Mouse (Mus musculus) urinary bladder, postnatal 14 days (tissue): Measurements from ENCODE around the gene Cog5.

Experiments
- DNase-seq: peaks from one replicate; pipeline ENCODE4 v3.0.0; 2021; ENCODE audit warnings: low spot score

Gene Cog5

DNA sequence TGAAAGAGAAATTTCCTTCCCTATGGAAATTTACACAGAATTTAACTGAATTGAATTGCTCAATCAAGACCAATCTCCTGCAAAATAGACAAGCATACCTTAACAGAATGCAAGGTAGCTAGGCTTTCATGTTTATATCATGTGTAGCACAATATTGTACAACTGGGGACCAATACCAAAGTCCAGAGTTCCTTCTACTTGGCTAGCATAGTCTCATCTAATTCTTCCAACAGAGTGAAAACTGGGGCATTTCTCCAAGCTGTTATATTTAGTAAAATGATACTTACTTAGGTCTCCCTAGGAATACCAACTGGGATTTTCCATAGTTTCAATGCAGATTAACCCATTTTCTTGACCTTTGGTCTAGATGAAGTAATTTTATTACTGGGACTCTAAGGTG is 284.4 kb downstream of the Cog5 start:
- no peak for DNase-seq

DNA sequence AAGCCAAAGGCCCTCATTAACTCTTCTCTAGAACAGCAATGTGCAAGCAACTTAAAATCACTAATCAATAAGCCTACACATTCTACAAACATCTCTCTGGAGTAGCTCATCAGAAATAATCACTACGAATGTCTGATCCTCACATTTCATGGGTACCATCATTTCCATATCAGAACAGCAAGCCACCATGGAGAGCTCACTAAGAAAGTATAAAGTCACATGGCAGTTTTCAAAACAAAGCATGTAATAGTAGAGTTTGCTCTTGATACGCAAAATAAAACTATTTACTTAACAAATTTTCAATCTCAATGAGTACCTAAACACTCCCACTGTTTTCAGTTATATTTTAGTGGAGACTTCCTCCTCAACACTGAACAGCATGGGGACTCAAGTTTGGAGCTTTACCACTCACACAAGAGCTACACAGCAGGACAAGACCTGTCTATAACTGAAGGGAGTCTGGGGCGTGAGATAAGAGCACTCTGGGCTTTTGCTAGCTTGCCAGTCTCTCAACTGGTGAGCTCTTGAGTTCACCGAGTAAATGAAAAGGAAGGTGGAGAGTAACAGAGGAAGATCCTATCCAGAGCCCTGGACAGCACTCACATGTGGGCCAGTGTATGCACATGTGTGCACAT is 288.5 kb downstream of the Cog5 start:
- DNase-seq: no peak

DNA sequence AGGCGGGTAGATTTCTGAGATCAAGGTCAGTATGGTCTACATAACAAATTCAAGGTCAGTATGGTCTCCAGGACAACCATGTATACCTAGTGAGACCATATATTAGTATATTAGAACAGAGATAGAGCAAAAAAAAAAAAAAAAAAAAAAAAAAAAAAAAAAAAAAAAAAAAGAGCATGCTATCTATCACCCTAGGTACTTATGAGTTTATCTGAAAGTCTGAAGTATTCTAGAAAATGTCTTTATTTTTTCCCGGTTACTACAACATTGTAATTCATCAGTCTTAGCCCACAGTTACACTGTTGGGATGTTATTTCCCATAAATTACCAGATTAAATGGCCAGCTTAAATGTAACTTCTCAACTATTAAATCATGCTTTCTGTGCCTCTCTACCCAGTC is 289.7 kb downstream of the Cog5 start:
- no peak for DNase-seq

DNA sequence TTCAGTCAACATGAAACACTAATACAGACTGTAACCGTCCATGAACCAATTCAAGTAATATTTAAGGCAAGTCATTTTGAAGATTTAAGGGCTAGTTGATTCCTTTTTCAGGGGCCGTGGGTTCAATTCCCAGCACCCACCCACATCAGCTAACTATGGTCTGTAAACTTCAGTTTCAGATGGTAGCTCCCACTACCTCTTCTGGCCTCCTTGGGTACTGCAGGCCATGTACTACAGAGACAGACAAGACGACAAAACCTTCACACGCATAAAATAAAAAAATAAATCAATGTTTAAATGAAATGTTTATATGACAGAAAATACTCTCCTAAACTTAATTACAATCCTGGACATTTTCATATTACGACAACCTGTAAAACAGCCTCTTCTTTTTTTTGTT is 292.8 kb downstream of the Cog5 start:
- no peak for DNase-seq

DNA sequence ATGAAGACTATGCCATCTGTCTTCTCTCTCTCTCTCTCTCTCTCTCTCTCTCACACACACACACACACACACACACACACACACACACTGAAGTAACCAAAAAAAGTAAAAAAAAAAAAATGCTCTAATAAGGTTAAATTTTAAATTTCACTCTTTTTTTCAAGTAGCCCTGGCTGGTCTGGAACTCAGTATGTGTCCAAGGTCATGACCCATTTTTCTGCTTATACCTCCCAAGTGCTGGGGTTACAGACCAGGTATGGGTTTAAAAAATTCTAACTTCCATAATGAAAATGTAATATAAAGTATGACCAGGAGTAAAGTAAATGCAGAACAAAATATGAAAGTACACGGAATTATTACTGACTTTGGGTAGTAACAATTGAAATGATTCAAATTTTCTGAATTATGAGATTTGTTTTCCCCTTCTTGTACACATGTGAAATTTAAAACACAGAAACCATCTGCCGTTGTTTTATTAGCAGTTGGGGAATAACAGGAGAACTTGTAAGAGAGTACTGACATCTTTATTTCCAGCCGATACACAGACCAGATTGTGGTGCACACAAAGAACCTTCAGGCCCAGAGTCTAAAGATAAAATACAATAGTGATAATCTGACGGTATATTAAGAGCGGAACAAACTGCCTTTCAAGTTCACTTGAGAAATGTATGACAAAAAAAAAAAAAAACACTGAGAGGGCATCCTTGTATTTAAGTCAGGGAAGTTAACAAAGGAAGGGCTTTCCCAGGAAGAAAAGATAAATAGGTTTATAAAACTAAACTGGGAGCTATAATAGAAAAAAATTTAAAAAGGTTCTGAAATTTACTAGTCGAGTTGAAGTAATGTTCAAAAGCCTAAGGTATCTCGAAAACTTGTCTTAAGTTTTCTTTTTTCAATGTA is 293.7 kb downstream of the Cog5 start:
- DNase-seq: no peak

DNA sequence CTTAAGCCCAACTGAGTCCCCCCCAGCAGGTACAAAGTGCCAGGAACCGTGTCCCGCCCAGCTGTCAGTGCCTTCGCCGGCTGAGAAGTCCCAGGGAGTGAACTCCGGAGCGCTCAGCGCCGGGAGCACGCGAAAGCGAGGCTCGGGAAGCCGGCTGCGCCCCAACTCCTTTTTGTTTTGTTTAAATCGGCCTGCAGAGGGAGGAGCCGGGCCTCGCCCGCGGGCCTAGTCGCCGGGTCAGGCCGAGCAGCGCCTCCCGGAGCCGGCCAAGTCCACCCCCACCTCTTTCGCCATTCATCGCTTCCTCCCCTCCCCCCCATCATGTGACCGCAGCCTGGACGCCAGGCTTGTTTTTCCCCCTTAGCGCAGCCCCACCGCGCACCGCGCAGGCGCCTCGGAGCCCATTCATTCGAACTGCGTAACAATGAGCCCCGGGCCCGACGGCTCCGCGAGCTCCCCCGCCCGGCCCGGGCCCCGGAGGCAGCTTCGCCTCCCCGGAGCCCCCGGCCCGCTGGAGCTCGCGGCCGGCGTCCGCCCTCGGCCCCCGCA is 294.6 kb downstream of the Cog5 start:
- peak; percentile 94 for DNase-seq

DNA sequence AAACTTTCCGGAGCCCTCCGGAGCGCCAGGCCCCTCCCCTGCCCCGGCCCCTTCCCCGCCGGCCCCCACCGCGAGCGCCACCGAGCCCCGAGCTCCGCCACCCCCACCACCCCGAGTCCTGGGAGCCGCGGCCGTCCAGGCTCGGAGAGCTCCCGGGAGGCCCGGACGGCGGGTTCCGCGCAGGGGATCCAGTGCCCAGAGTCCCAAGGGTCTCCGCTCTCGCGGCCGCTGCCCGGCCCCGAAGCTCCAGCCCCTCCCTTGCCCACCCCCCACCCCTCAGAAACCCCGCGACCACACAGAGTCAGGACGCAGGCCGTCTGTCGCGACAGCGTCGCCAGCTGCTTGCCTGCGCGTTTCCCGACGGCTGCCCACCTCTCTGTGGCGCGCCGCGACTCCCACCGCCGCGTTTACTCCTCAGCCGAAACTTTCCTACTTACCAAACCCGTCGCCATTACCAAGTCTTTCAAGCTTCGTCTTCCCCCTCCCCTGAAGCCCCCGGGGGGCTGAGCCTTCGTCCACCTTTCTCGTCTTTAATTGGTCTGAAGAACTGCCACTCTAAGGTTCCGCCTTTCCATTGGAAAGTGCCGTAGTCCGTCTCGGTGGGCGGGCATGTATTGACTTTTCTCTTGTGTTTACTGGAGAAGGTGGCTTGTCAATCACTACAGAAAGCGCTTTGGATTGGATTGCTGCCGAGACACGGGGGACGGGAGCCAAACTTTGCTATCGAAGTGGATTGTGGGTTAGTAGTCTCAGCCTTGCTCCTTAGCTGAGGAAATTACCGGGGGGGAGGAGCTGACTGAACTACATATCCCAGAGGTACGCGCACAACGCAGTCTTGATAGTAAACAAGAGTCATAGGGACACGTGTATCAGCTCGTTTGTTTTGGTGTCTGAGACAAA is 295.3 kb downstream of the Cog5 start, which contains the start of gene Hbp1:
TSS of gene Hbp1 (minus strand) at position 777 of the 900 bp plus-strand sequence.
- peak; percentile 99 for DNase-seq

DNA sequence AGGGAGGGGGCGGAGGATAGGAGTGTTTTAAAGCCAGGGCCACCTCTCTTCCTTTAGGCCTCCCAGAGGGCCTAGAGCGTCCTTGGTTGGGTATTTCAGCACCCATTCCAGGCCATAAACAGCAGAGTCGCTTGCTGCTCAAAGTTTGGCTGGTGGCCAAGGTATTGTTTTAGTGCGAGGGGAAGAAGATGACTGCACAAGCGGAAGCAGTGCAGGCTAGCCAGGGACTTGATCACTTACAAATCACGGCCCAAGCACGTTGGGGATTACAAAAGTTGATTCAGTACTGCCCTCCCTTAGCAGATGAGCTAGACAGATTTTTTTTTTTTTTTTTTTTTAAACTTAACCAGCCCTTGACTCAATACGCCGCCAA is 296.0 kb downstream of the Cog5 start:
- no peak for DNase-seq

DNA sequence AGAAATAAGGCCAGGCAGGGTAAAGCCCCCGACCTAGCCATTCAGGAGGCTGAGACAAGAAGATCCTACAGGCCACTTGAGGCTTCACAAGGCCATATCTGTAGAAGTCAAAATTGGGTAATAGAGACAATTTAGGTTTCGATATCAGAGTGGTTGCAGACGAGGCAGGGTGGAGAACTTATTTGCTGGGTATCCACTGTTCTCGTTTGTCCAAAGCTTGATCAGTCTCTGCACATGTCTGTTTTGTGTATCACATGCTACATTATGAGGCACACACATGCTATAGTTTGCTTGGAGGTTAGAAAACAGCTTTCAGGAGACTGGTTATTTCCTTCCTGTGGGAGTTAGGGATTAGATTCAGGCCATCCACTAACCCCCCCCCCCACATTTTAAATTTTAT is 301.2 kb downstream of the Cog5 start:
- no peak for DNase-seq

DNA sequence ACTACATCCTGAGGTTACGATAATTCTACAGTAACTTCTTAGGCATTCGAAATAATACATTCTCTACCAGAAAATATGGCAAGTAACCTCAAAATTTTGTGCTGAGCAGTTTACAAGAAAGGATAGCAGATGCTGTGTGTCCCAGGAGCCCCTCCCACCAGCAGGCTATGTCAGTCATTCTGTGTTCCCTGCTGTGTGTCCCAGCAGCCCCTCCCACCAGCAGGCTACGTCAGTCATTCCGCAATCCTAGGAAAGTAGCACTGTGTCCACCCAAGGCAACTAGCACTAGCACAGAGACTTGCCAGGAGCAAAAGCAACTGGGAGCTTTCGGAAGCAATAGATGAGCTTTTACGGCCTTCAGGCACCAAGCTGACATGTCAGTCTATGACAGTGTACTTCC is 309.4 kb downstream of the Cog5 start:
- peak; percentile 12 for DNase-seq

DNA sequence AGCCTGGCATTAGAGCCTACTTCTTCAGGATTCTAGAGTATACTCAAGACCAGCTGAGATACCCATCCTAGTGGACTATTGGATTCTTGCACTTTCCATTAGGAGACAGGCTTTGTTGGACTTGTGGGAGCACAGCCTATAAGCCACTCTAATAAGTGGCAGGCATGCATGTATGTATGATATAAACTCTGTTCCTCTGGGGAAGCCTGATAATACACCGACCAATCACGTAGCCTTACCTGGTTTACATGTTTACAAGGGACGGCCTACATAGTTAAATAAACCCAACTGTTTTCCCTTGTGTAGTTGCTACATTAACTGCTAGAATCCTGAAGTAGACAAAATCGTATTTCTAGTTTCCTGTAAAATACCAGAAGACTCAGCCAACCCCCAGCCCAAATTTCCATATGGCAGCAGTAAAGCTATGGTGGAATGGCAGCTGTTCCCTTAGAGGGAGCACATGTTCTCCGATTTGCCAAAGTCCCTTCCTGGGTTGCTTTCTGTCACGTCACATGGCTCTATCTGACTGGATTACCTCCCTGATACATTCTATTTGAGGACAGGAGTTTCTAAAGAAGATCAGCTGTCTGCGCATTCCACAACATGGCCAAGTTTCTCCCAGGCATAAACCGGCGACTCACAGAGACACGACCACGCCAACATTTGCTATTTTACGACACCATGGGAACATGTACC is 311.0 kb downstream of the Cog5 start:
- DNase-seq: no peak

DNA sequence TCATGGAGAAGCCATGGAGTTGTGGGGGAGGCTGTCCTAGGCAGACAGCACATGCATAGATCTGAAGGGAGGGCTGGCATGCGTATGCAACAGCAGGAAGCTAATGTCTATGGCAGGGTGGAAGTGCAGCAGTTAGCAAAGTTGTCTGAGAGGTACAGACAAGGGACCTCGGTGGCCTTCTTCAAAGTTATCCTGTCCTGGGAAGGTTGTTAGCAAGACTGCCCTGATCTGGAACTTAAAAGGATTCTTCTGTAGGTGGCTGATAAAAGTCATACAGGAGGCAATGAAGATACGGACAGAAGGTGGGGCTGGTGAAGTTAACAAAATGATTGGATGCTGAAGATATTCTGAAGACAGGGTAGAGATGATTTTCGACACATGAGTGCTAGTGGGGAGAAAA is 311.7 kb downstream of the Cog5 start:
- DNase-seq: no peak

DNA sequence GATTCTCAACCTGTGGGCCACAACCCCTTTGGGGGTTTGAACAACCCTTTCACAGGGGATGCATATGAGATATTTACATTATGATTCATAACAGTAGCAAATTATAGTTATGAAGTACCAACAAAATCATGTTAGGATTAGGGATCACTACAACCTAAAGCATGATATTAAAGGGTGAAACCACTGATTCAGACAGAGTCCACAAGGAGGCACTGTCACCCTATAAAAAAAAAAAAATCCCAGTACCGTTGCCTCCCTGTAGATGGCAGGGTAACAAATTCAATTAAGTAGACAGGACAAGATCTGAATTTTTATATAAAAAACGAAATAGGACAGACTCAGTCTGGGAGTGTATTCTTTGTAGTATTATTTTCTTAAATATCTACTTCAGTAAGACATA is 312.9 kb downstream of the Cog5 start:
- peak; percentile 16 for DNase-seq

DNA sequence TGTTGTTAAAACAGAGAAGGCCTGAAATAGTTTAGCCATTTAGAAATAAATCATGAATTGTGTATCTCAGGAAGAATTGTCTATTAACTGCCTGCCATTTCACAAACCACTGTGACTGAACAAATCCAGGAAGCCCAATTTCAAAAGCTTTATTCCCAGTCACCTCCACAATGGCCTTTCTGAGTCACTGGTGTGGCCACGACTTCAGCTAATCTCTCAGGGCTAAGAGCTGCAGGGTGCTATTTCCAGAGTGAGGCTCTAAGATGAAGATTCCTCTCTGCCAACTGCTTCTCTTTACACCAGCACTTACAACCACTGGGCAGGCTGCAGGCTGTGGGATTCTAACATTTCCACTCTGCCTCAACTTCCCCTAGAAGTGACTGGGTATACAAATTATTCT is 314.4 kb downstream of the Cog5 start:
- no peak for DNase-seq

DNA sequence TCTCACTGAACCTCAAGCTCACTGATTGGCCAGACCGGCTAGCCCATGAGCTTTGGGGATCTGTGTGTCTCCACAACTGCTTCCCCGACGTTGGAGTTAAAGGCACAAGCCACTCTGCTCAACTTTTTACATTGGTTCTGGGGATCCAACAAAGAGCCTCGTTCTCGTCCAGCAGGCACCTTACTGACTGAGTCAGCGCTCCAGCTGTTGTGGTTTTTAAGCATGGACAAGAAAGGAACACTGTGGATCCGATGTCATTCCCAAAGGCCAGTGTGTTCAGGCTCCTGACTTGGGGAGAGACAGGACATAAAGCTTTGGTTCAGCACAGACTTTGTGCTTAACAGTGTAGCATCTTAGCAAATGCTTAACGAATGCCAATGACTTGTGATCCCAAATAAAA is 316.9 kb downstream of the Cog5 start:
- no peak for DNase-seq

DNA sequence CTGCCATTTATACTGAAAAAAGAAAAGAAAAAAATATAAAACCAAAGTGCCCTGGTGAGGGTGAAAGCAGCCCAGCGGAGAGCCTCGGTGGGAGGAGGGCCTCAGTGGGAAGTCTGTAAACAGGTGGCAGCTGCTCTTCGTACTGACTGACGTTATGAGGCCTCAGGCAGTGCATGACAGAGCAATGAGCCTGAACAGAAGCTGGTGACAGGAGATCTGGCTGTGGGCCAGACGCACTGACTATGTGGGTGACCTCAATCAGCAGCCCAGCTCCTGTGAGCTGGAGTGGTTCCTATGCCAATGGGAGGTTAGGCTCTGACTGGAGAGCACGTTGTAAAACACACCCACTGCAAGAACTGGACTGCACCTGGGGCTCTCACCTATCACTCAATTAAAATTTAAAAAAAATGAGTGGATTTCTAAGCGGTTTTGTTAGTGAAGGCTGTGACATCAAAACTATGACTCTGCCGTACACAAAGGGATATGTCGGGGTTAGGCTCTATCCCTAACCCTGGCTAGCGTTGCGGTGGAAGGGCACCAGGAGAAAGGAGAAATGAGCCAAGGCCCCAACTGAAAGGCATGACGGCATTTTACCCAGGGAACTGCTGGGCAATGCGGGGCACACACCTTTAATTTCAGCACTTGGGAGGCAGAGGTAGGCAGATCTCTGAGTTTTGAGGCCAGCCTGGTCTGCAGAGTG is 319.0 kb downstream of the Cog5 start:
- DNase-seq: peak; percentile 57

DNA sequence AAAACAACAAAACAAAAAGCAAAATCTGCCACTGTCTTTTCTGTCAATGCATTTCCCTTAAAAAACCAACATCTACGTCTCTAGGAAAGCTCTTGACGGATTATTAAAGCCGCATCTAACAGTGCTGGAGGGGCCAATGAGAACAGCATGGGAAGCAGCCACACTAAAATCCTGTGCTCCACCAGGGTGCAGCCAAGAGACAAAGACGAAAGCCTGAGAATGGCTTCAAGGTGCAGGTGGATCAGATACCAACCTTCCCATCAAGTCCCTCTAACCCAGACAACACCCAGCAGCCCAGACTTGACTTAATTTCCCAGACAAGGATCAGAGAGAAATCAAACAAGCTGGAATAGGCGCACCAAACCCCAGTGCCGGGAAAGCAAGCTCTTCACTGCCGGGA is 321.9 kb downstream of the Cog5 start:
- DNase-seq: peak; percentile 41

DNA sequence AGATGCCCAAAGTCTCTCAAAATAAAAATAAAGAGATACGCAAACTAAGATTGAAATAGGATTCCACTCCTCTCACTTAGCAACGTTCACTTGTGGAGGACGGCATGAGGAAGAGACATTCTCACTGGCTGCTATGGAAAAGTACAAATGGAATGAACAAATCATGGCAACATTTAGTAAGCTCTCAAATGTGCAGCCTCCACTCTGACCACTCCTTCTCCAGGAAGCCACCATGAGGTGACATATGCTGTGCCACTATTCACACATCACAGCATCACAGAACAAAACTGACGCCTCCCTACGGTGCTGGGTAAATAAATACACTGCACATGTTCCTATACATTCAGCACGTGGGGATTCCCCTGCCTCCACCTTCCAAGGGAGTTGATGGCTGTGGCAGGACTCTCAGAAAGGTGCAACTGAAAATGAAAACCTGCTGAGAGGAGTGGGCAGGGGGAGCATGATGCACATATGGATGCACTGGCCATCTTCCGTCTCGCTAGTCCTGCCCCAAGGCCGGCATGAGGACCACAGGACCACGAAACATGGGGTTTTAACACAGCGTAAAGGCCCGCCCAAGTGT is 323.0 kb downstream of the Cog5 start:
- no peak for DNase-seq

DNA sequence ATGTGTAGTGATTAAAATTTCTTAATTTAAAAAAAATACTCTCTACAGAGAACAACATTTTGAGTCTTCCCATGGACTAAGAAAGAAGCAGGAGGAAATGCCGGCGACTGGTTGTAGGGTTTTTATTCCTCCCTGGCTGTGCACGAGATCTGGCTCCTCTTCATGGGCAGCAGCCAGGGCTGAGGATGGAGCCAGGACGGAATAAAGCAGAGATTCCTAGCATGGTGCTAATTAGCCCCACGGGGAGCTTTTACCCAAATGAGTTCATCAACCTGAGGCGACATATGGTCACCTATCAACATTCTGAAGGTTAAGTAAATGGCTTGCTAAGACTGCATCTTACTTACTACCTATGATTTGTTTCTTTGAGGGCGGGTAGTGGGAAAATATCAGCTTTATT is 328.6 kb downstream of the Cog5 start:
- DNase-seq: no peak

DNA sequence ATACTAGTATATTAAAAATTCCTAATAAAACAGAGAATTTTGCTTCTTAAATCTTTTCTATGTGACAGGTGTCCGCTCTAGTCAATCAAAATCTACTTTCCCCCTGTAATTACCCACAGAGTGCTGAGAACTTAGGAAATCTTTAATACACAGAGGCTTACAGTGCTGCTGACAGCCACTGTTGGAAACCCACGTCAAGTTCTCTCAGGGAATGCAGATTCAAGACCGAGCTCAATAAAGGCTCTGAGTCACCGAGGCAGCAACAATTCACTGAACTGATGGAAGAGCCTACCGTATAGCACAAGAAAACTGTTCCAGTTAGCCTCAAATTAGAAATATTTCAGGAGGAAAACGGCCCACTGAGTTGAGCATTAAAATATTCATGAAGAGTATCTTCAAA is 329.1 kb downstream of the Cog5 start:
- DNase-seq: no peak

DNA sequence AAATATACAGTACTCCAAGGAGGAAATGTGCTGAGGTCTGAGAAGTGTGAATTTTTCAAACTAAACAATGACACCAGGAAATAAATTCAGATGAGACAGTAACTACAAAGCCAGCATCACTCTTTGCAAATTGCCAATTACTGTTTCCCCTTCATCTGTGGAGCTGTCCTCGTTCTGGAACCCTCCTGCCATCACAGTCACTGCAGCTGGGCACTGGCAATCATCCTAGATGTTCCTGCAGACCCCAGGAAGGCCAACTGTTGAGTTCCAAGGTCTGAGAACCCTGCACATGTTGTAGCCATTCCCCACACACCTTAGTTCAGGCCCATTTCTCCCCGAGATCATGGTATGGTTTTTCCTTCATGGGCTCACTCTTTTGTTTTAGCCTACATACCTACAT is 329.5 kb downstream of the Cog5 start:
- no peak for DNase-seq
